29 mouse cellular contexts compared by ENCODE assay signal in the genomic region with DNA sequence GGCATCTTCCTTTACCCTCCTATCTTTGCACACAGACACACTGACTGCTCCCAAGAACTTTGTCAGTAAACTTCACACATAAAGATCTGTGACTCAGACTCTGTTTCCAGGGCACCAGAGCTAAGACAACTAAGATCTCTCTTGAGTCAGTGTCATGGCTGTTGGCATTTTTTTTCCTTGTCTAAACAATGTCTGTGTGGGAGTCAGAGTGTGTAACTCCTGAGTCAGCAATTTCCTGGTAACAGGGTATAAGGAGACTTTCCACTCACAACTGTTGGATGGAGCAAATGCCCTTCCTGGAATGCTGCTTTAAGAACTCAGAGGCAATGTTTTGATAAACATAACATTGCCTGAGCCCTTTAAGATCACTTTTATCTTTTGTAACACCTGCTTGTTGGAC. TPM values are rescaled to one million over a fixed set of nuclear protein-coding genes. Genes with fewer than 3 reads are reported as not detected.
DNase-seq lines count a peak whose midpoint lies in the region; ATAC-seq and TF ChIP-seq lines count a peak whose summit lies in the region.
"Had no signal": no experiment of that assay in that cellular context is flagged by ENCODE, and none has a peak within 500 bp of the region (broad histone marks: within the 10 kb centered on the region; RNA-seq: fewer than 3 reads in every experiment).

No protein-coding gene starts in this region.

- no peaks in the 10 kb centered on the region for H3K36me3 ChIP-seq in CH12.LX (replicated peaks in 1 of 2; ENCODE audit: control insufficient read depth in 1 of 2, insufficient read depth in 1 of 2, low read length in 1 of 2)
- no peaks in the 10 kb centered on the region for H3K36me3 ChIP-seq in MEL (ENCODE audit: control insufficient read depth in 1 of 2, insufficient read depth in 2 of 2, low read length in 2 of 2)
- H3K36me3 ChIP-seq in kidney, embryonic 15.5 days: no peaks in the 10 kb centered on the region
- no peaks in the 10 kb centered on the region for H3K36me3 ChIP-seq in midbrain, embryonic 13.5 days
- H3K36me3 ChIP-seq: embryonic facial prominence, embryonic 10.5 days; embryonic facial prominence, embryonic 12.5 days; forebrain, embryonic 10.5 days; forebrain, embryonic 12.5 days; G1E had no signal

- in situ Hi-C loops in CH12.LX (cut with MboI; ENCODE audit: low pct_ligation_motif_present, low pct_unique_long_range_greater_than_20kb, low sequenced_read_pairs): no loop called here

- DNase-seq in CH12.LX (ENCODE audit: extremely low read depth) (no peak), MEL (ENCODE audit: low read depth, low spot score) (no peak)
- peak; percentile 52 for DNase-seq in brain, adult 2 months (ENCODE audit: low read depth, low spot score)
- DNase-seq in right cerebral cortex, adult 18-20 months: no peak
- DNase-seq: adrenal gland, adult 8-10 months; adrenal gland, postnatal 14 days; adrenal gland, postnatal 36 days; B cell, adult 2 months; cerebellum, adult 11 months; cerebellum, adult 18-20 months; cerebellum, adult 8-10 months; cerebellum, adult 9-11 months; cerebellum, postnatal 14 days; cerebellum, postnatal 36 days; embryo, embryonic 11 days had no signal

- dilution Hi-C loops in CH12.LX (cut with MboI; ENCODE audit: extremely low pct_ligation_motif_present, extremely low pct_unique_long_range_greater_than_20kb, low sequenced_read_pairs): no loop called here

- TF ChIP-seq CTCF in CH12.LX (conservative IDR thresholded peaks at IDR 0.05 in 1 of 2, IDR thresholded peaks at IDR 0.05 in 1 of 2; ENCODE audit: low read depth in 2 of 2, low read length in 2 of 2): no peak
- TF ChIP-seq CTCF in MEL (IDR thresholded peaks at IDR 0.05 in 2 of 3, conservative IDR thresholded peaks at IDR 0.05 in 1 of 3; ENCODE audit: control insufficient read depth in 1 of 3, insufficient read depth in 1 of 3, low read depth in 2 of 3, low read length in 3 of 3, poor library complexity in 1 of 3, severe bottlenecking in 1 of 3): no peak

- ATAC-seq in kidney, embryonic 15.5 days (replicated peaks; ENCODE audit: low FRiP score): no peak
- ATAC-seq in midbrain, embryonic 13.5 days: no peak
- no peak for ATAC-seq in monocyte, adult 5-6 weeks (replicated peaks; ENCODE audit: insufficient number of reproducible peaks, low FRiP score, low TSS enrichment, poor library complexity, severe bottlenecking)
- ATAC-seq: activated CD4-positive, CD25-positive, alpha-beta regulatory T cell, adult 4 months; CD4-positive, CD25-positive, alpha-beta regulatory T cell, adult 4 months; forebrain, embryonic 14.5 days; forebrain, embryonic 16.5 days; Patski had no signal

- H3K27me3 ChIP-seq in CH12.LX (replicated peaks): no peaks in the 10 kb centered on the region
- H3K27me3 ChIP-seq in MEL (ENCODE audit: control insufficient read depth in 1 of 2, insufficient read depth in 2 of 2, low read length in 2 of 2): no peaks in the 10 kb centered on the region; a peak in 1 of 4 replicates
- H3K27me3 ChIP-seq in kidney, embryonic 15.5 days: no peaks in the 10 kb centered on the region
- H3K27me3 ChIP-seq in midbrain, embryonic 13.5 days: no peaks in the 10 kb centered on the region
- H3K27me3 ChIP-seq: embryonic facial prominence, embryonic 12.5 days; forebrain, embryonic 12.5 days; Patski had no signal

- no peaks in the 10 kb centered on the region for H3K79me2 ChIP-seq in CH12.LX (replicated peaks; ENCODE audit: control insufficient read depth, extremely low read depth, insufficient read depth, poor library complexity, severe bottlenecking)
- no peaks in the 10 kb centered on the region for H3K79me2 ChIP-seq in MEL (ENCODE audit: control insufficient read depth, insufficient read depth, low read length, poor library complexity)

- H3K4me1 ChIP-seq in CH12.LX (ENCODE audit: control insufficient read depth in 1 of 2, insufficient read depth in 2 of 2) (no peaks in the 10 kb centered on the region), MEL (ENCODE audit: control insufficient read depth in 1 of 2, insufficient read depth in 2 of 2, low read length in 2 of 2) (no peaks in the 10 kb centered on the region)
- no peaks in the 10 kb centered on the region for H3K4me1 ChIP-seq in kidney, embryonic 15.5 days
- H3K4me1 ChIP-seq in midbrain, embryonic 13.5 days (replicated peaks): no peaks in the 10 kb centered on the region
- H3K4me1 ChIP-seq: embryonic facial prominence, embryonic 10.5 days; embryonic facial prominence, embryonic 12.5 days; forebrain, embryonic 10.5 days; forebrain, embryonic 12.5 days had no signal

- no peak overlapping the region for H3K27ac ChIP-seq in CH12.LX (ENCODE audit: insufficient read depth, low read depth)
- no peak overlapping the region for H3K27ac ChIP-seq in MEL (ENCODE audit: control insufficient read depth, low read depth, low read length)
- no peak overlapping the region for H3K27ac ChIP-seq in kidney, embryonic 15.5 days
- no peak overlapping the region for H3K27ac ChIP-seq in midbrain, embryonic 13.5 days
- H3K27ac ChIP-seq: embryonic facial prominence, embryonic 10.5 days; embryonic facial prominence, embryonic 12.5 days; forebrain, embryonic 10.5 days; forebrain, embryonic 12.5 days had no signal

- H3K4me2 ChIP-seq in CH12.LX (ENCODE audit: insufficient read depth, low read depth, poor library complexity, severe bottlenecking): no peak overlapping the region
- no peak overlapping the region for H3K4me2 ChIP-seq in kidney, embryonic 15.5 days
- H3K4me2 ChIP-seq in midbrain, embryonic 13.5 days (replicated peaks): no peak overlapping the region
- H3K4me2 ChIP-seq: embryonic facial prominence, embryonic 12.5 days; forebrain, embryonic 12.5 days had no signal

- TF ChIP-seq POLR2A in CH12.LX (IDR thresholded peaks at IDR 0.05; ENCODE audit: low read depth, low read length) (no peak), MEL (IDR thresholded peaks at IDR 0.05; ENCODE audit: control insufficient read depth in 1 of 2, insufficient read depth in 1 of 2, low read depth in 1 of 2, low read length in 2 of 2, poor library complexity in 1 of 2) (no peak)

- H3K4me3 ChIP-seq in CH12.LX (replicated peaks in 1 of 3; ENCODE audit: low read depth in 2 of 3, low read length in 2 of 3, poor library complexity in 1 of 3) (no peak overlapping the region), MEL (ENCODE audit: control insufficient read depth in 1 of 2, insufficient read depth in 1 of 2, low read depth in 2 of 2, low read length in 2 of 2) (no peak overlapping the region)
- no peak overlapping the region for H3K4me3 ChIP-seq in kidney, embryonic 15.5 days (replicated peaks)
- H3K4me3 ChIP-seq in midbrain, embryonic 13.5 days (replicated peaks): no peak overlapping the region
- H3K4me3 ChIP-seq: embryonic facial prominence, embryonic 10.5 days; embryonic facial prominence, embryonic 12.5 days; erythroblast, embryonic 14.5 days; forebrain, embryonic 10.5 days; forebrain, embryonic 12.5 days had no signal

- TF ChIP-seq RAD21 in CH12.LX (IDR thresholded peaks at IDR 0.05; ENCODE audit: low read depth, low read length): no peak
- no peak for TF ChIP-seq RAD21 in MEL (IDR thresholded peaks at IDR 0.05; ENCODE audit: low read depth, low read length)

- H3K9me3 ChIP-seq in CH12.LX (replicated peaks; ENCODE audit: low read length) (no peaks in the 10 kb centered on the region), MEL (replicated peaks; ENCODE audit: insufficient read depth, low read length) (no peaks in the 10 kb centered on the region)
- H3K9me3 ChIP-seq in kidney, embryonic 15.5 days (replicated peaks): no peaks in the 10 kb centered on the region; the same call in 1 of the 2 replicates
- no peaks in the 10 kb centered on the region for H3K9me3 ChIP-seq in midbrain, embryonic 13.5 days
- H3K9me3 ChIP-seq: embryonic facial prominence, embryonic 10.5 days; forebrain, embryonic 12.5 days; G1E had no signal

- no peak for TF ChIP-seq EP300 in CH12.LX (IDR thresholded peaks at IDR 0.05; ENCODE audit: low read length)
- no peak for TF ChIP-seq EP300 in MEL (IDR thresholded peaks at IDR 0.05; ENCODE audit: low read depth in 1 of 2, low read length in 2 of 2)

- H3K9ac ChIP-seq in CH12.LX (ENCODE audit: insufficient read depth, low read depth) (no peak overlapping the region), MEL (ENCODE audit: control insufficient read depth, low read depth, low read length, poor library complexity, severe bottlenecking) (no peak overlapping the region)
- H3K9ac ChIP-seq in kidney, embryonic 15.5 days: no peak overlapping the region
- no peak overlapping the region for H3K9ac ChIP-seq in midbrain, embryonic 13.5 days (replicated peaks)
- H3K9ac ChIP-seq: embryonic facial prominence, embryonic 12.5 days; forebrain, embryonic 12.5 days had no signal

TF ChIP-seq in CH12.LX, 34 proteins besides CTCF, POLR2A, EP300 and RAD21:
- peak; percentile 88 for TF ChIP-seq MAFK (IDR thresholded peaks at IDR 0.05; ENCODE audit: insufficient replicate concordance, low read length)
- no peak for TF ChIP-seq ELF1 (IDR thresholded peaks at IDR 0.05; ENCODE audit: low read depth, low read length)
- no peak for TF ChIP-seq MXI1 (IDR thresholded peaks at IDR 0.05; ENCODE audit: low read depth, low read length)

TF ChIP-seq in MEL, 35 proteins besides CTCF, POLR2A, EP300 and RAD21:
- peak; percentile 61; the same call in 1 of the 2 replicates for TF ChIP-seq MAFK (IDR thresholded peaks at IDR 0.05; ENCODE audit: borderline replicate concordance, low read depth, low read length)
- TF ChIP-seq JUND (IDR thresholded peaks at IDR 0.05; ENCODE audit: low read depth, low read length): no peak

RNA-seq across cellular contexts. Expression of a gene that starts 37.0 kb away (rescaled TPM):
- total RNA-seq in CH12.LX (2012; rRNA removed) (not detected in 2 replicates), CH12.LX (2014; rRNA removed) (not detected in 2 replicates), MEL (2012; rRNA removed) (not detected in 2 replicates)
- polyA plus RNA-seq in CH12.LX (2012; ENCODE audit: insufficient read length, low read depth) (not detected in 2 replicates), MEL (2012; ENCODE audit: insufficient read depth in 1 of 2, insufficient read length in 2 of 2, low read depth in 1 of 2, low replicate concordance in 2 of 2, missing spikeins in 1 of 2) (not detected)
- 4.9 and 5.4 TPM in 2 replicates for polyA plus RNA-seq in kidney, embryonic 15.5 days (2015; fragmentation: Nextera tagmentation; extraction: Ambion mirVana)
- 5.4 and 6.4 TPM in 2 replicates for polyA plus RNA-seq in midbrain, embryonic 13.5 days (2015; fragmentation: Nextera tagmentation; extraction: Ambion mirVana)
- total RNA-seq in monocyte, adult 5-6 weeks (2017): not detected in 3 replicates
- polyA plus RNA-seq: activated CD4-positive, CD25-positive, alpha-beta regulatory T cell, adult 4 months; CD4-positive, CD25-positive, alpha-beta regulatory T cell, adult 4 months; erythroblast, embryonic 14.5 days; G1E; Patski had no signal
